Mouse (Mus musculus): ENCODE measurements at regions not wholly inside any gene's neighbourhood (a gene's known extent, or its start where the extent isn't known, plus 50 kb on each side); places are given as distances from the start of the nearest gene placed in this dataset.

- ATAC-seq (ENCODE audit: borderline replicate concordance, extremely low read depth, low FRiP score, low TSS enrichment) = no peak
- WGBS = 91% methylated on average over 7 of the region's 7 CpGs
- H3K27me3 ChIP-seq = no peaks in the 10 kb centered on the region
- no peak overlapping the region for H3K4me2 ChIP-seq
- no peaks in the 10 kb centered on the region for H3K9me3 ChIP-seq
- no peak overlapping the region for H3K27ac ChIP-seq
- no peak overlapping the region for H3K4me3 ChIP-seq
- H3K4me1 ChIP-seq = 0 out of 2 replicates have a peak, but pooled peaks cover 7% of the 10 kb centered on the region
- H3K36me3 ChIP-seq = no peaks in the 10 kb centered on the region
- no peak overlapping the region for H3K9ac ChIP-seq
Measured at GRCm38 (mm10) chr13:97601135-97601730, 159.2 kb downstream of the Gm10260 start.

DNA sequence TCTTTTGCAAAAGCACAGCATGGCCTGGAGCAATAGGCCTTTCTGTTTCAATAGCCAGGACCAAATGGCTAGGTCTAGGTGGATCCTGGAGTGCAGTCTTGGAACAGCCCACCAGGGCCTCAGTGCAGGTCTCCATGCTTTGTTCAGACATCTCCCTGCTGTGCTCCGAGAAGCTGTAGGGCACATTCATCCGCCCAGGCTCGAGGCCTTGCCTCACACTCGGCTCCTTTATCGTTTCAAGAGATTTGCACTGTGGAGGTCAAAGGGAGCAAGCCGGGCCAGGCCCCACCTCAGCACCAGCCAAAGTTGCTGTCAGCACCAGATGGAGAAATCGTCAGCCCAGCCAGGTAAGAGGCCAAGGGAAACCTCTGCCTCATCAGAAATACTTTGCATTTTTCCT, 160.3 kb downstream of the Gm10260 start:
- Histone ChIP-seq H3K27ac (no peak overlapping the region), H3K36me3 (no peaks in the 10 kb centered on the region), H3K4me1 (0 out of 2 replicates have a peak, but pooled peaks cover 7% of the 10 kb centered on the region), H3K4me3 (no peak overlapping the region), H3K9me3 (no peaks in the 10 kb centered on the region), H3K9ac (no peak overlapping the region), H3K27me3 (no peaks in the 10 kb centered on the region), H3K4me2 (no peak overlapping the region)
- no peak for ATAC-seq (ENCODE audit: borderline replicate concordance, extremely low read depth, low FRiP score, low TSS enrichment)
- WGBS = 74% methylated on average over 7 of the region's 7 CpGs

DNA sequence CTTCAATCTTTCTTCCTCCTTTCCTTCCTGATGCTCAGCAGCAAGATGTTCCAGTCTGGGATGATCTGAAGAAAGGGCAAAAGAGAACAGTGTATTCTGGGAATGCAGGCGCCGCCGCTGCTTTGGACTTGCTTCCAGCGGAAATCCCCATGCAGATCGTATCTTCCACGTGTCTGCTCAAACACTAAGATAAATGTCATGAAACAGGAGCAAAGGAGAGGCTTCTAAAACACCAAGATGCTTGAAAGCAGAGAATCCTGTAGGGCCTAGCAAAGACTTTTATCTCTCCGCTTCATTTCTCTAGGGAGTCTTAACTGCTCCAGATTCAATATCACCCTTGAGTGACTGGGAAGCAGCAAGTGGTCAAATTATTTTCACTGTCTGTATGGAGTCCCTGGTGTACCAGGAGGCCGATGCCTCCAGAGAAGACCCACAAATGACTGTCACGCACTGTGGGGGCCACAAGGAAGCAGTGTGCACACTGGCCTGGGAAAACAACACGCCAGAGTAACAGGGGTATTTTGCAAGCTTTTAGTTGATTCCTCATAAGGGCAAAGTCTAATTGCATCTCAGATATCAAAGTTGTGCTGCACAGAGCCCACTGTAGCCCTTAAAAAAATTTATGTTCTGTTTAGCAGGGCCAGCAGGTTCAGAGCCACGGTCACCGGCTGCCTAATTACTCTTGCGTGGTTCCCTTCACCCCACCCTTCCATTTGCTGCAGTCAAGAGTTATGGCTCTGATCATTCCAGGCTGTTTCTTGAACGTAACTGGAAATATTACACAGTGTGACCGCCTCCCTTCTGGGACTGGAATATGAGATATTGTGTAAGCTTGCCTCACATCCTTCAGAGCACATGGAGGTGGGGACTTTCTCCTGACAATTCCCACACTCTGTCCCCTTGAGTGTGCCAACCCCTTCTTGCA, 161.7 kb downstream of the Gm10260 start:
- Histone ChIP-seq H3K4me3 (no peak overlapping the region), H3K4me2 (no peak overlapping the region), H3K27me3 (no peaks in the 10 kb centered on the region), H3K9ac (no peak overlapping the region), H3K9me3 (no peaks in the 10 kb centered on the region), H3K27ac (no peak overlapping the region), H3K4me1 (0 out of 2 replicates have a peak, but pooled peaks cover 7% of the 10 kb centered on the region), H3K36me3 (no peaks in the 10 kb centered on the region)
- 65% methylated on average over 15 of the region's 15 CpGs for WGBS
- ATAC-seq (ENCODE audit: borderline replicate concordance, extremely low read depth, low FRiP score, low TSS enrichment) = peak; percentile 42; the same call in 1 of the 2 replicates

DNA sequence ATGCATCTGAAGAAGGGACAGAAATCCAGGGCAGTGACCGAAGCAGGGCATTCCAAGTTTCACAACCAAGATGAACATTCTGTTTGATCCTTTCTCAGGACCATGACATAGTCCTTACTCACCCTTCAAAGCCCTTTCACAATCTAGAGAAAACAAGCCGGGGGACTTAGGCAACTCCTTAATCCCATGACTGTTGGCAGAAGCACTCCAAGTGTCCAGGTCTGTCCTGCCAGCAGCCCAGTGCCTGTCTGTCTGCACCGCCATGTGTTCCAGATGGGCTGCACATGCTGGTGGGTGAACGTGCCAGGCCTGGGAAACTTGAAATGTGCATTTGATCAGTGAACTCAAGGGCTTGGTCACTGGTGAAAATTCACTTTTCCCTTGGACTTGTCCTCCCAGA, 165.6 kb downstream of the Gm10260 start:
- no peak for ATAC-seq (ENCODE audit: borderline replicate concordance, extremely low read depth, low FRiP score, low TSS enrichment)

DNA sequence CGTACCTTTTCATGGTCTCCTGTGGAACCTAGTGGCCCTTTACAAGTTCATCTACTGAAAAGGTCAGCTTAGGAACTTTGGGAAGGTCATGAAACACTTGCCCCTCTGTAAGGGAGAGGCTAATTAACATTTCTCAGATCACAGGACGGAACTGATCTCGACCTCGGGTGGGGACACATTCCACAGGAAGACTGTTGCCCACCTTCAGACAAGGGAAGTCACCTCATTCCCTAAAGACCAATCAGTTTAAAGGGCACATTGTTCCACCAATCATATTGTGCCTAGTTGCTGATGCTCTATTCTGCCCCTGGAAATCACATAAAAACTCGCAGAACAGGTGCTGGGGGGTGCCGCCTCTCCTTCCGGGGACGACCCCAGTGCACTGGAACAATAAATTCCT, 170.8 kb downstream of the Gm10260 start:
- Histone ChIP-seq H3K9me3 (no peaks in the 10 kb centered on the region), H3K36me3 (no peaks in the 10 kb centered on the region), H3K4me3 (no peak overlapping the region), H3K27ac (no peak overlapping the region), H3K9ac (no peak overlapping the region), H3K4me2 (no peak overlapping the region), H3K27me3 (no peaks in the 10 kb centered on the region), H3K4me1 (no peaks in the 10 kb centered on the region)
- 80% methylated on average over 8 of the region's 8 CpGs for WGBS
- ATAC-seq (ENCODE audit: borderline replicate concordance, extremely low read depth, low FRiP score, low TSS enrichment) = no peak

More for the DNA sequence above, 165.6 kb downstream of the Gm10260 start:
- H3K9ac ChIP-seq = no peak overlapping the region
- 0 out of 2 replicates have a peak, but pooled peaks cover 7% of the 10 kb centered on the region for H3K4me1 ChIP-seq
- H3K4me2 ChIP-seq = no peak overlapping the region
- no peaks in the 10 kb centered on the region for H3K27me3 ChIP-seq
- H3K9me3 ChIP-seq = no peaks in the 10 kb centered on the region
- 81% methylated on average over 4 of the region's 4 CpGs for WGBS
- no peak overlapping the region for H3K4me3 ChIP-seq
- H3K27ac ChIP-seq = no peak overlapping the region
- no peaks in the 10 kb centered on the region for H3K36me3 ChIP-seq

DNA sequence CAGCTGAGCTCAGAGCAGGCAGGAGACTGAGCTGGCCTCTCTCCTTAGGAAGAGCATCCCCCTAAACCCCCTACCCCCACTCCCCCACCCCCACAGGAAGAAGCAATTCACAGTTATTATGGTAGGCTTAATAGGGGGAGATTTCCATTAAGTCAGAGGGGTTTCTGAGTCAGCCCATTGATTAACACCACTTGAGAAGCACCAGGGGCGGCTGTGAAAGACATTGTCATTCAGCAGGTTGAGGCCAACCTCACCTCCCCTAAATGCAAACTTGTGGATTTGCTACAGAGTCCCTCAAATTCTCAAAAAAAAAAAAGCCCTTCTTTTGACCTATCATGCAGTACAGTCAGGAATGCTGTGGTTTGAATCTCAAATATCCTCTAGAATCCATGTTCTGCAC, 172.3 kb downstream of the Gm10260 start:
- H3K9ac ChIP-seq = no peak overlapping the region
- H3K27me3 ChIP-seq = no peaks in the 10 kb centered on the region
- H3K4me1 ChIP-seq = no peaks in the 10 kb centered on the region
- H3K4me3 ChIP-seq = no peak overlapping the region
- no peaks in the 10 kb centered on the region for H3K9me3 ChIP-seq
- 67% methylated on average over 1 of the region's 1 CpGs for WGBS
- ATAC-seq (ENCODE audit: borderline replicate concordance, extremely low read depth, low FRiP score, low TSS enrichment) = no peak
- no peak overlapping the region for H3K27ac ChIP-seq
- H3K4me2 ChIP-seq = no peak overlapping the region
- H3K36me3 ChIP-seq = no peaks in the 10 kb centered on the region

GRCm38 (mm10) chr13:97587088-97587487, 173.3 kb downstream of the Gm10260 start:
- Histone ChIP-seq H3K36me3 (no peaks in the 10 kb centered on the region), H3K9ac (no peak overlapping the region), H3K9me3 (no peaks in the 10 kb centered on the region), H3K27me3 (no peaks in the 10 kb centered on the region), H3K27ac (no peak overlapping the region), H3K4me1 (no peaks in the 10 kb centered on the region), H3K4me2 (no peak overlapping the region), H3K4me3 (no peak overlapping the region)
- WGBS = 56% methylated on average over 1 of the region's 1 CpGs
- ATAC-seq (ENCODE audit: borderline replicate concordance, extremely low read depth, low FRiP score, low TSS enrichment) = no peak

GRCm38 (mm10) chr13:97584045-97584444, 176.4 kb downstream of the Gm10260 start:
- Histone ChIP-seq H3K4me1 (peaks cover 18% of the 10 kb centered on the region), H3K9me3 (no peaks in the 10 kb centered on the region), H3K4me3 (no peak overlapping the region), H3K36me3 (no peaks in the 10 kb centered on the region), H3K27me3 (no peaks in the 10 kb centered on the region), H3K4me2 (no peak overlapping the region), H3K27ac (no peak overlapping the region), H3K9ac (no peak overlapping the region)
- 50% methylated on average over 4 of the region's 4 CpGs for WGBS
- ATAC-seq (ENCODE audit: borderline replicate concordance, extremely low read depth, low FRiP score, low TSS enrichment) = no peak

DNA sequence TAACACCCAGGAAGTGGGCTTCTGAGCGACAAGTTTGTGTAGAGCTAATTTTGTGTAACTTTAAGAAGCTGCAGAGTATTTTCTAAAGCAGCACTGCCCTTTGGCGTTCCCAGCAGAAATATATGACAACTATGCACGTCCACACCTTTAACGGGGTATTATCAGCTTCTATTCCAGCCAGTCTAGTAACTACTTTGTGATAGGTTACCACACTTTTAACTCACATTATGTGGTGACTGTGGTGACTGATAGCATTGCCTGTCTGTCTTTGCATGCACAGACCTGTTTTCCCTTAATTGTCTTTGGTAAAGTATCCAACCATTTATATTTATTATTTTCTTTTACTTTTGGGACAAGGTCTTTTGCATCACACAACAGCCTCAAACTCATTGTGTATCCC, 179.1 kb downstream of the Gm10260 start:
- ATAC-seq (ENCODE audit: borderline replicate concordance, extremely low read depth, low FRiP score, low TSS enrichment) = no peak
- Histone ChIP-seq H3K4me2 (no peak overlapping the region), H3K27me3 (no peaks in the 10 kb centered on the region), H3K9ac (no peak overlapping the region), H3K9me3 (no peaks in the 10 kb centered on the region), H3K4me3 (no peak overlapping the region), H3K27ac (peak overlapping the region; percentile 67), H3K36me3 (no peaks in the 10 kb centered on the region), H3K4me1 (peaks cover 32% of the 10 kb centered on the region)
- WGBS = 77% methylated on average over 4 of the region's 4 CpGs

DNA sequence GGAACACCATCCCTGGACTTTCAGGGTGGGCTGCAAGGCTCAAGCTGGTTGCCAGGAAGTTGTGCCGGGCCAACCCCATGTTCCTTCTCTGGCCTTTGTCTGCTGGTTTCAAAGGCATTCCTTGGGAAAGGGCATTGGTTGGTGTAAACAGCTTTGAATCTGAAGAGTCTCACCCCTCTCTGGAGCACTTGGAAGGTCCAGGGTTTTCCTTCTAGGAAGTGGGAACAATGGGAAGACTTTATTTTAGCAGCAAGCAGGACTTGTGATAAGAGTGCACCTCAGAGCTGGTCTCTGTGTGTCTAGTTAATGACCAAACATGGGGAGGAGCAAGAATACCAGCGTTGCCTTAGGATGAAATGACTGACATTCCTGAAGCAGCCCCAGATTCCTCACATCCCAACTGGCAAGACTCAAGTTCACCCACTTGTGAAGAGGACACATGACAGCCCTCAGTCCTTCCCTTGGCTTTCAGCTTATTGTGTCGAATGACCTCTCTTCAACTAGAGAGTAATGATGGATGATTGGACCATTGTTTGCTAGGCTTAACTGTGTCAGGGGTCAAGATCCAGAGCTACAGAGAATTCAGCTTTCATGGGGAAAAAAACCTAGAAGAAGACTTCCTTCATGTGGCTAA, 180.1 kb downstream of the Gm10260 start:
- Histone ChIP-seq H3K9ac (no peak overlapping the region), H3K27ac (peak overlapping the region; percentile 67)
- peak; percentile 61 for ATAC-seq (ENCODE audit: borderline replicate concordance, extremely low read depth, low FRiP score, low TSS enrichment)

GRCm38 (mm10) chr13:97578595-97578994, 181.8 kb downstream of the Gm10260 start:
- no peaks in the 10 kb centered on the region for H3K9me3 ChIP-seq
- no peaks in the 10 kb centered on the region for H3K27me3 ChIP-seq
- WGBS = 49% methylated on average over 5 of the region's 5 CpGs
- H3K4me2 ChIP-seq = no peak overlapping the region
- peaks cover 43% of the 10 kb centered on the region for H3K4me1 ChIP-seq
- no peak overlapping the region for H3K4me3 ChIP-seq
- H3K36me3 ChIP-seq = no peaks in the 10 kb centered on the region
- H3K27ac ChIP-seq = no peak overlapping the region
- no peak overlapping the region for H3K9ac ChIP-seq
- ATAC-seq (ENCODE audit: borderline replicate concordance, extremely low read depth, low FRiP score, low TSS enrichment) = no peak; the same call in 1 of the 2 replicates

More for the DNA sequence above, 180.1 kb downstream of the Gm10260 start:
- H3K4me2 ChIP-seq = no peak overlapping the region
- 22% methylated on average over 3 of the region's 3 CpGs for WGBS
- peaks cover 33% of the 10 kb centered on the region for H3K4me1 ChIP-seq
- H3K4me3 ChIP-seq = no peak overlapping the region
- no peaks in the 10 kb centered on the region for H3K36me3 ChIP-seq
- no peaks in the 10 kb centered on the region for H3K27me3 ChIP-seq
- H3K9me3 ChIP-seq = no peaks in the 10 kb centered on the region

Measured in lung, embryonic 15.5 days (tissue).